Mouse (Mus musculus) heart, postnatal 0 days (tissue): ENCODE data around the gene Get4. TPM values are rescaled to one million over a fixed set of nuclear protein-coding genes. Genes with fewer than 3 reads are reported as not detected.
A peak's percentile ranks its signal among the peaks of the same experiment; 100 is the strongest.

ENCODE experiments used
- ATAC-seq: fragments of 200-750 bp; cut with Nextera tagmentation; 2 replicates; pipeline ENCODE4 v1.8.0; 2017; ENCODE audit warnings: low read depth, moderate number of reproducible peaks, moderate library complexity; ENCODE audit not compliant: insufficient read depth
- DNase-seq: peaks from one replicate; pipeline ENCODE4 v3.0.0-alpha.2; 2016; ENCODE audit warnings: low spot score
- H3K27ac ChIP-seq: fragments of 300-500 bp; sonication (generic); 2 replicates; pipeline ENCODE4 v1.5.1; 2014; ENCODE audit warnings: low read depth, mild to moderate bottlenecking
- H3K27me3 ChIP-seq: fragments of 300-500 bp; sonication (generic); 2 replicates; pipeline ENCODE4 v1.6.1; 2014; ENCODE audit warnings: low read length, mixed read lengths; ENCODE audit not compliant: control insufficient read depth, insufficient read depth
- H3K36me3 ChIP-seq: fragments of 300-500 bp; sonication (generic); replicated peaks from 2 replicates; pipeline ENCODE4 v1.6.1; 2014; ENCODE audit warnings: low read length, mixed read lengths; ENCODE audit not compliant: control insufficient read depth, insufficient read depth
- H3K4me1 ChIP-seq: fragments of 300-500 bp; sonication (generic); 2 replicates; pipeline ENCODE4 v1.6.1; 2014; ENCODE audit warnings: antibody characterized with exemption; ENCODE audit not compliant: control insufficient read depth, insufficient read depth
- H3K4me2 ChIP-seq: fragments of 300-500 bp; sonication (generic); 2 replicates; pipeline ENCODE4 v1.6.1; 2014; ENCODE audit warnings: low read depth, mild to moderate bottlenecking, low read length, moderate library complexity
- H3K4me3 ChIP-seq: fragments of 300-500 bp; sonication (generic); 2 replicates; pipeline ENCODE4 v1.5.1; 2014; ENCODE audit warnings: low read depth, low read length
- H3K9ac ChIP-seq: fragments of 300-500 bp; sonication (generic); replicated peaks from 2 replicates; pipeline ENCODE4 v1.6.1; 2014; ENCODE audit warnings: low read depth, low read length, mixed read lengths
- H3K9me3 ChIP-seq: fragments of 300-500 bp; sonication (generic); replicated peaks from 2 replicates; pipeline ENCODE4 v1.6.1; 2016; ENCODE audit warnings: low read length; ENCODE audit not compliant: control insufficient read depth
- CTCF ChIP-seq: IDR thresholded peaks from 2 replicates; pipeline ENCODE4 v1.5.1; 2016; ENCODE audit warnings: antibody characterized with exemption, control low read depth, low read depth
- EP300 ChIP-seq: IDR thresholded peaks from 2 replicates; pipeline ENCODE4 v1.6.1; 2016; ENCODE audit warnings: antibody characterized with exemption, low read depth
- WGBS: fragments of 180-500 bp; shearing (Covaris S2); extraction: QIAGEN DNeasy Blood & Tissue Kit; methylation state at CpG from one replicate; pipeline ENCODE4 v1.1.7; 2014; 5-methylcytosine and 5-hydroxymethylcytosine counted together
- polyA plus RNA-seq: library from polyadenylated mRNA; unstranded; fragments of >200 nt; fragmentation: Nextera tagmentation; extraction: Ambion mirVana; gene quantifications from 2 replicates; pipeline ENCODE4 v1.2.1, GENCODE M21; 2015
- total RNA-seq: library from RNA; depleted of rRNA; stranded (reverse); fragments of >200 nt; gene quantifications from 2 replicates; pipeline ENCODE4 v1.2.3, GENCODE M21; 2014; ENCODE audit warnings: low replicate concordance

Get4 gene
- total and polyA plus RNA-seq, 2 experiments from 2014 or later: 61.6 to 153 TPM

GRCm38 (mm10) chr5:139251736-139252080 lies 416 bp upstream of the Get4 start:
- under 1% methylated on average over 8 of the region's 8 CpGs for WGBS

DNA sequence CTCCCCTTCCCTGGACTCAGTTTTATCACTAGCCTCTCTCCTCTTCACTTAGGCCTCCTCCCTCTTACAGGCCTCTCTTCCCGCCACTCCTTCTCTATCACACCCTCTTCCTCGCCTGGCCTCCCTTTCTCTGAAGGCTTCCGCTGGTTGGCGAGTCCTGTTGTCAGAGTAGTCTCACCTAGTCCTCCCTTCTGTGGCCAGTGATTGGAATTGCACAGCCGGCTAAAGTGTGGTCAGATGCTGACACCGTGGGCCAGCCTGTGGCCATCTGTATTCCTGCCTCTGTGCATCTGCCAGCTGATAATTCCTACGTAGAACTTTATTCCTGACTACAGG lies 754 bp downstream of the Get4 start:
- TF ChIP-seq CTCF (0 out of 2 replicates have a peak, but pooled peaks have one; percentile 5), EP300 (no peak)
- ATAC-seq (peak; percentile 6), DNase-seq (no peak)
- under 1% methylated on average over 7 of the region's 7 CpGs for WGBS
- Histone ChIP-seq H3K4me2 (peak overlapping the region; percentile 73), H3K9me3 (no peaks in the 10 kb centered on the region), H3K4me3 (peak overlapping the region; percentile 71), H3K27me3 (no peaks in the 10 kb centered on the region), H3K4me1 (peaks cover 45% of the 10 kb centered on the region), H3K9ac (peak overlapping the region; percentile 61), H3K36me3 (peaks cover 24% of the 10 kb centered on the region), H3K27ac (peak overlapping the region; percentile 91)

More at GRCm38 (mm10) chr5:139251736-139252080, 416 bp upstream of the Get4 start:
- Histone ChIP-seq H3K27me3 (no peaks in the 10 kb centered on the region), H3K4me1 (peaks cover 34% of the 10 kb centered on the region), H3K9ac (peak overlapping the region; percentile 48), H3K9me3 (no peaks in the 10 kb centered on the region), H3K36me3 (peaks cover 36% of the 10 kb centered on the region), H3K4me2 (peak overlapping the region; percentile 71), H3K27ac (peak overlapping the region; percentile 81), H3K4me3 (peak overlapping the region; percentile 71)
- ATAC-seq (peak; percentile 4), DNase-seq (peak; percentile 11)
- TF ChIP-seq CTCF (no peak; the same call in none of the 2 replicates), EP300 (no peak)

DNA sequence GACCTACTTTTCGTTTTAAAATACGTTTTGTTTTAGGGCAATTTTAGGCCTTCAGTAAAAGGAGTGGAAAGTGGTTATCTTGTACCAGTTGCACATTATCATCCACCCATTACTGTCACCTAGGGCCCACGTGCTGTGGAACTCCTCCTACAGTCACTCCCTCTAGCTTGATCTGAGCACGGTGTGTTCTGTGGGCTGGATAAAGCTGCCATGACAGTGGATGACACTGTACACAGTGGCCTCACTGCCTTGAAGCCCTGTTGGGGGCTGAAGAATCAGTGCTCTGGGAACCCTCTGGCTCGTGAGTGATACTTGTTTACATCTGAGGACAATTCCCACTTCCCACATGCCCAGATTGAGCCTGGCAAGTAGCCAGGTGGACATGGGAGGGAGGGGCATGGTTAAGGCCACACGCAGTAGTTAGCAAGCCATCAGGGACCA lies 1.2 kb downstream of the Get4 start:
- ATAC-seq: no peak
- peaks cover 20% of the 10 kb centered on the region for H3K36me3 ChIP-seq
- peak overlapping the region; percentile 73 for H3K4me2 ChIP-seq
- peak overlapping the region; percentile 71 for H3K4me3 ChIP-seq
- H3K9ac ChIP-seq: peak overlapping the region; percentile 61
- no peaks in the 10 kb centered on the region for H3K27me3 ChIP-seq
- DNase-seq: peak; percentile 45
- H3K27ac ChIP-seq: peak overlapping the region; percentile 91
- TF ChIP-seq EP300 (no peak), CTCF (no peak)
- WGBS: 1% methylated on average over 6 of the region's 6 CpGs
- no peaks in the 10 kb centered on the region for H3K9me3 ChIP-seq
- peaks cover 50% of the 10 kb centered on the region for H3K4me1 ChIP-seq

DNA sequence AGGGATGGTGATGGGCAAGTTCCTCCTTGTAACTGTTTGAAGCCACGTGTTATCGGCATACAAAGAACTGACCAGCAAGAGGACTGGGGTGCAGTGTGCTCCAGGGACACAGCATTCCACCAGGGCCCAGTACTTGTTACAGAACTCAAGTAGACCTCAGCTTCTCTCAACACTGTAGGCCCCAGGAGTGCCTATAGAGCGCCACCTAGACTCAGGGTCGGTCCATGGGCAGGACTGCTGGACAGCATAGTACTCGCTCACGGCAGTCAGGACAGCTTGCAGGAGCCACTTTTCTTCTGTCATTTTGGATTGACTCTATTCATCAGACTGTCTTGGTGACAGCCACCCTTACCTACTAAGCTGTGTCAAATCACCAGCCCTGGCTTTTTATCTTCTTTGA lies 2.8 kb downstream of the Get4 start:
- WGBS: 74% methylated on average over 6 of the region's 6 CpGs
- Histone ChIP-seq H3K4me1 (peaks cover 62% of the 10 kb centered on the region), H3K36me3 (peaks cover 10% of the 10 kb centered on the region), H3K4me2 (no peak overlapping the region), H3K27ac (peak overlapping the region; percentile 74), H3K4me3 (no peak overlapping the region), H3K9ac (0 out of 2 replicates have a peak overlapping the region, but pooled peaks have one; percentile 22), H3K27me3 (no peaks in the 10 kb centered on the region), H3K9me3 (no peaks in the 10 kb centered on the region)
- DNase-seq (no peak), ATAC-seq (no peak)
- TF ChIP-seq EP300 (no peak), CTCF (no peak)

GRCm38 (mm10) chr5:139255777-139256176 lies 3.7 kb downstream of the Get4 start:
- Histone ChIP-seq H3K4me1 (peaks cover 66% of the 10 kb centered on the region), H3K27ac (peak overlapping the region; percentile 74), H3K4me3 (no peak overlapping the region), H3K9me3 (no peaks in the 10 kb centered on the region), H3K27me3 (no peaks in the 10 kb centered on the region), H3K36me3 (peaks cover 4% of the 10 kb centered on the region; the same call in 1 of the 2 replicates), H3K9ac (peak overlapping the region; percentile 22; the same call in 1 of the 2 replicates), H3K4me2 (0 out of 2 replicates have a peak overlapping the region, but pooled peaks have one; percentile 7)
- TF ChIP-seq EP300 (no peak), CTCF (no peak)
- 42% methylated on average over 6 of the region's 6 CpGs for WGBS
- DNase-seq (peak; percentile 22), ATAC-seq (no peak)

GRCm38 (mm10) chr5:139256211-139256765 lies 4.2 kb downstream of the Get4 start:
- no peak overlapping the region for H3K4me3 ChIP-seq
- H3K4me1 ChIP-seq: peaks cover 66% of the 10 kb centered on the region
- no peak overlapping the region for H3K4me2 ChIP-seq
- H3K9me3 ChIP-seq: no peaks in the 10 kb centered on the region
- ATAC-seq (no peak), DNase-seq (no peak)
- H3K36me3 ChIP-seq: peaks cover 9% of the 10 kb centered on the region; the same call in 1 of the 2 replicates
- TF ChIP-seq EP300 (no peak), CTCF (no peak)
- WGBS: 79% methylated on average over 3 of the region's 3 CpGs
- peak overlapping the region; percentile 74 for H3K27ac ChIP-seq
- no peak overlapping the region for H3K9ac ChIP-seq
- no peaks in the 10 kb centered on the region for H3K27me3 ChIP-seq
